Mouse (Mus musculus) CH12.LX (cell line): Measurements from ENCODE around the gene Tle1. TPM values are rescaled to one million over a fixed set of nuclear protein-coding genes. Genes with fewer than 3 reads are reported as not detected.

Source experiments
- DNase-seq: peaks from one replicate; pipeline ENCODE4 v3.0.0-alpha.2; 2013; ENCODE audit errors: extremely low read depth
- H3K27ac ChIP-seq: 2 replicates; pipeline ENCODE4 v1.5.1; 2012; ENCODE audit warnings: low read depth, mild to moderate bottlenecking, control low read depth, moderate library complexity; ENCODE audit not compliant: insufficient read depth
- H3K27me3 ChIP-seq: replicated peaks from 2 replicates; pipeline ENCODE3; 2012; ENCODE audit warnings: inconsistent platforms
- H3K36me3 ChIP-seq, 2 experiments: replicated peaks in 1 of 2; 2 replicates each; pipeline versions ENCODE3 to v1.6.1; 2012; ENCODE audit warnings: inconsistent platforms in 1 of 2, low read length in 1 of 2, mild to moderate bottlenecking in 1 of 2, mixed read lengths in 1 of 2, moderate library complexity in 1 of 2; ENCODE audit not compliant: control insufficient read depth in 1 of 2, insufficient read depth in 1 of 2
- H3K4me1 ChIP-seq, 2 experiments: 2 replicates each; pipeline ENCODE4 v1.6.1; 2012; ENCODE audit warnings: inconsistent platforms in 1 of 2, moderate library complexity in 1 of 2; ENCODE audit not compliant: insufficient read depth in 2 of 2, control insufficient read depth in 1 of 2
- H3K4me2 ChIP-seq: 2 replicates; pipeline ENCODE4 v1.6.1; 2012; ENCODE audit warnings: low read depth, mild to moderate bottlenecking, control low read depth; ENCODE audit not compliant: poor library complexity, insufficient read depth, severe bottlenecking
- H3K4me3 ChIP-seq, 3 experiments: fragments of 150-350 bp in 1 of 3; sonication (generic) in 1 of 3; replicated peaks in 1 of 3; 2 replicates each; pipeline versions ENCODE3 to v1.5.1; 2011 to 2012; ENCODE audit warnings: low read depth in 2 of 3, low read length in 2 of 3, mild to moderate bottlenecking in 2 of 3, moderate library complexity in 2 of 3, control low read depth in 1 of 3, improper control_type of control experiment in 1 of 3, inconsistent platforms in 1 of 3, mixed read lengths in 1 of 3; ENCODE audit not compliant: poor library complexity in 1 of 3
- H3K79me2 ChIP-seq: replicated peaks from 2 replicates; pipeline ENCODE4 v1.6.1; 2012; ENCODE audit warnings: mild to moderate bottlenecking, moderate library complexity; ENCODE audit not compliant: control insufficient read depth, poor library complexity, insufficient read depth, severe bottlenecking; ENCODE audit errors: extremely low read depth
- H3K9ac ChIP-seq: 2 replicates; pipeline ENCODE4 v1.6.1; 2012; ENCODE audit warnings: low read depth, mild to moderate bottlenecking, control low read depth, moderate library complexity; ENCODE audit not compliant: insufficient read depth
- H3K9me3 ChIP-seq: replicated peaks from 2 replicates; pipeline ENCODE3; 2012; ENCODE audit warnings: low read length, inconsistent platforms, mixed read lengths
- CHD2 ChIP-seq: IDR thresholded peaks from 2 replicates; pipeline ENCODE4 v1.6.1; 2011; ENCODE audit warnings: low read length, improper control_type of control experiment
- CTCF ChIP-seq, 2 experiments: IDR thresholded peaks in 1 of 2; conservative IDR thresholded peaks in 1 of 2; 2 replicates each; pipeline ENCODE4 v1.5.1; 2011 to 2012; ENCODE audit warnings: low read depth in 2 of 2, low read length in 2 of 2, improper control_type of control experiment in 1 of 2, inconsistent platforms in 1 of 2, mild to moderate bottlenecking in 1 of 2, moderate library complexity in 1 of 2
- EP300 ChIP-seq: IDR thresholded peaks from 2 replicates; pipeline ENCODE4 v1.6.1; 2011; ENCODE audit warnings: low read length, improper control_type of control experiment
- GABPA ChIP-seq: IDR thresholded peaks from 2 replicates; pipeline ENCODE4 v1.6.1; 2012; ENCODE audit warnings: low read depth, low read length, improper control_type of control experiment, inconsistent platforms; ENCODE audit not compliant: insufficient replicate concordance
- IRF4 ChIP-seq: IDR thresholded peaks from 2 replicates; pipeline ENCODE4 v1.6.1; 2014; ENCODE audit warnings: low read depth, mild to moderate bottlenecking, inconsistent platforms, low read length, improper control_type of control experiment
- KAT2A ChIP-seq: IDR thresholded peaks from 2 replicates; pipeline ENCODE4 v1.6.1; 2012; ENCODE audit warnings: low read length, improper control_type of control experiment, inconsistent platforms; ENCODE audit not compliant: insufficient replicate concordance
- MAFK ChIP-seq: IDR thresholded peaks from 2 replicates; pipeline ENCODE4 v1.6.1; 2011; ENCODE audit warnings: low read length, improper control_type of control experiment; ENCODE audit not compliant: insufficient replicate concordance
- MAX ChIP-seq: IDR thresholded peaks from 2 replicates; pipeline ENCODE4 v1.6.1; 2011; ENCODE audit warnings: low read length, improper control_type of control experiment
- MXI1 ChIP-seq: IDR thresholded peaks from 2 replicates; pipeline ENCODE4 v1.6.1; 2011; ENCODE audit warnings: mild to moderate bottlenecking, low read depth, low read length, improper control_type of control experiment
- NELFE ChIP-seq: IDR thresholded peaks from 2 replicates; pipeline ENCODE4 v1.6.1; 2011; ENCODE audit warnings: low read depth, low read length, improper control_type of control experiment
- POLR2AphosphoS2 ChIP-seq: IDR thresholded peaks from 2 replicates; pipeline ENCODE4 v1.6.1; 2011; ENCODE audit warnings: low read depth, low read length, improper control_type of control experiment
- RAD21 ChIP-seq: IDR thresholded peaks from 2 replicates; pipeline ENCODE4 v1.6.1; 2011; ENCODE audit warnings: low read depth, mild to moderate bottlenecking, low read length, improper control_type of control experiment, moderate library complexity
- RCOR1 ChIP-seq: conservative IDR thresholded peaks from 2 replicates; pipeline ENCODE4 v1.6.1; 2012; ENCODE audit warnings: low read depth, mild to moderate bottlenecking, inconsistent platforms, low read length, improper control_type of control experiment
- SIN3A ChIP-seq: IDR thresholded peaks from 2 replicates; pipeline ENCODE4 v1.6.1; 2012; ENCODE audit warnings: low read length, improper control_type of control experiment, inconsistent platforms
- SMC3 ChIP-seq: IDR thresholded peaks from 2 replicates; pipeline ENCODE4 v1.6.1; 2011; ENCODE audit warnings: low read depth, low read length, improper control_type of control experiment
- UBTF ChIP-seq: IDR thresholded peaks from 2 replicates; pipeline ENCODE4 v1.6.1; 2012; ENCODE audit warnings: low read depth, mild to moderate bottlenecking, inconsistent platforms, low read length, improper control_type of control experiment, moderate library complexity
- USF1 ChIP-seq: IDR thresholded peaks from 2 replicates; pipeline ENCODE4 v1.6.1; 2014; ENCODE audit warnings: low read depth, mild to moderate bottlenecking, inconsistent platforms, low read length, improper control_type of control experiment
- USF2 ChIP-seq: conservative IDR thresholded peaks from 2 replicates; pipeline ENCODE4 v1.6.1; 2011; ENCODE audit warnings: low read depth, low read length, improper control_type of control experiment
- ZC3H11A ChIP-seq: IDR thresholded peaks from 2 replicates; pipeline ENCODE4 v1.6.1; 2012; ENCODE audit warnings: low read depth, mild to moderate bottlenecking, inconsistent platforms, low read length, improper control_type of control experiment
- ZNF384 ChIP-seq: IDR thresholded peaks from 2 replicates; pipeline ENCODE4 v1.6.1; 2012; ENCODE audit warnings: low read depth, low read length, improper control_type of control experiment, inconsistent platforms
- dilution Hi-C: fragments of 300-500 bp; cut with MboI; formaldehyde crosslinking; loops from 2 replicates; pipeline ENCODE4 v1.14.3; 2020; ENCODE audit warnings: low sequenced_read_pairs; ENCODE audit not compliant: extremely low pct_unique_long_range_greater_than_20kb, extremely low pct_ligation_motif_present
- in situ Hi-C: fragments of 300-500 bp; cut with MboI; formaldehyde crosslinking; loops from 3 replicates; pipeline ENCODE4 v1.14.3; 2019; ENCODE audit warnings: low sequenced_read_pairs, low pct_ligation_motif_present, low pct_unique_long_range_greater_than_20kb, mixed read lengths
- polyA plus RNA-seq: library from polyadenylated mRNA; unstranded; fragments of >175 nt; gene quantifications from 2 replicates; pipeline ENCODE4 v1.2.1, GENCODE M21; 2012; ENCODE audit warnings: low read depth; ENCODE audit not compliant: insufficient read length
- total RNA-seq, 2 experiments: library from RNA; depleted of rRNA; stranded (reverse); fragments of 300-350 nt in 1 of 2; fragments of >200 nt in 1 of 2; gene quantifications; 2 replicates each; pipeline ENCODE4 v1.2.3; 2012 to 2014

Gene Tle1
- total and polyA plus RNA-seq, 3 experiments: not detected

DNA sequence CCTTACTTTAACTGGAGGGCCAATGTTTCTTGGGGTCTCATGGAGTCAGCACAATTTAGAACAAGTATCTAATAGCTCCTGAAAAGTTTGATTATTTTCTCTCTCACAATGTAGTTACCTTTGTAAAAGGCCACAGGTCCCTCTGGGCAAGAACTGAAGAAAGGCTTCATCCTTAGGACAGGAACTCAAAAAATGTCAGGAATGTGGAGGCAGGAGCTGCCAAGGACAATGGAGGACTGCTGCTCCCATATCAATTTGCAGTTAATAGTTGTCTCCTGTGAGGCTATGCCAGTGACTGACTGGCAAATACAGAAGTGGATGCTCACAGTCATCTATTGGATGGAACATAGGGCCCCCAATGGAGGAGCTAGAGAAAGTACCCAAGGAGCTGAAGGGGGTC, 96.5 kb downstream of the Tle1 start:
- H3K4me3 ChIP-seq: no peak overlapping the region
- dilution Hi-C loops: no loop called here

DNA sequence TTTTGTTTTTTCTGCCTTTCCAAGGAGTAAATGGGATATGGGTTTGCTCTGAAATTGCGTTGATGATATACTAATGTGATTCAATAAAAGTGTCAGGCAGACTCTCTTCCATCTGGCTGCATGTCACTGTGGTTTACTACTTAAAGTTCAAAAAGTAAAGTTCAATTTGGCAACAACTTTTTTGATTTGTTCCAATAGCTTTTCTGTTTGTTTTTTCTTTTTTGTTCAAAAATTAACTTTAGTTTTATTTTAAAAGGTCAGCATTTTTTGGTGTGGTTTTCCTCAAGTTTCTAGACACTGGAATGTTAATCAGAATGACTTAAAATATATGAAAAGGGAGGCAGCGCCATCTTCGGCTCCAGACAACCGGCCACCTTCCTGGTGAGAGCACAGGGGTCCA, 112.9 kb downstream of the Tle1 start:
- Histone ChIP-seq H3K27ac (no peak overlapping the region), H3K36me3 (no peaks in the 10 kb centered on the region), H3K79me2 (no peaks in the 10 kb centered on the region), H3K4me2 (no peak overlapping the region), H3K9ac (no peak overlapping the region), H3K4me3 (no peak overlapping the region), H3K9me3 (peaks cover 18% of the 10 kb centered on the region), H3K27me3 (no peaks in the 10 kb centered on the region), H3K4me1 (no peaks in the 10 kb centered on the region)
- TF ChIP-seq USF2: no peak
- no peak for DNase-seq
- dilution Hi-C loops (no loop called here), in situ Hi-C loops (no loop called here)

More for the DNA sequence above, 96.5 kb downstream of the Tle1 start:
- H3K4me1 ChIP-seq: no peaks in the 10 kb centered on the region
- no peaks in the 10 kb centered on the region for H3K36me3 ChIP-seq
- DNase-seq: no peak
- H3K79me2 ChIP-seq: no peaks in the 10 kb centered on the region
- no peak overlapping the region for H3K4me2 ChIP-seq
- TF ChIP-seq MAFK (no peak), NELFE (no peak)
- H3K27ac ChIP-seq: no peak overlapping the region
- H3K27me3 ChIP-seq: no peaks in the 10 kb centered on the region
- peaks cover 55% of the 10 kb centered on the region for H3K9me3 ChIP-seq
- in situ Hi-C loops: no loop called here
- H3K9ac ChIP-seq: no peak overlapping the region

DNA sequence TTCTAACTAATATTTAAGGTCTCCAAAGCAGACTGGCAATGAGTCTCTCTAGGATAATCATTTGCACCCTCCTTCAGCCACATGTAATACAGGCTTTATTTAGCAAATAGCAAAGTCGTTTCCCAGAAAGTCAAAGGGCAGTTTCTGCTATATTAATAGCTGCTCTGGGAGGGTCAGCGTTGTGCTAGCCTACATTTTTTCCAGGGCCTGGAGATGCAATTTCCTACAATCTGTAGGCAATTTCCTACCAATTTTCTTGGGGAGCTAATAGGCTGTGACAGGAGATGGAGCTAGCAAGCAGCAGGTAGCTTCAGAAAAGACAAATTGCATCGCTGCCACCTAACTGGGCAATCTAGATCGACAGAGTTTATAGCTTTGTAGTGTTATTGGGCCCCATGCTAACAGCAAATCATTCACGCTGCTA, 131.6 kb downstream of the Tle1 start:
- no peak overlapping the region for H3K4me3 ChIP-seq
- no peaks in the 10 kb centered on the region for H3K79me2 ChIP-seq
- H3K9me3 ChIP-seq: peaks cover 32% of the 10 kb centered on the region
- no peaks in the 10 kb centered on the region for H3K4me1 ChIP-seq
- no peak for DNase-seq
- no peak for TF ChIP-seq CTCF (conservative IDR thresholded peaks at IDR 0.05 in 1 of 2, IDR thresholded peaks at IDR 0.05 in 1 of 2; ENCODE audit: low read depth in 2 of 2, low read length in 2 of 2)
- no peak for TF ChIP-seq RCOR1
- no peak for TF ChIP-seq ZC3H11A
- no peak for TF ChIP-seq RAD21
- no peak for TF ChIP-seq GABPA
- no peak for TF ChIP-seq USF1
- no peak for TF ChIP-seq EP300
- TF ChIP-seq MAX: no peak
- TF ChIP-seq IRF4: no peak
- no peak for TF ChIP-seq USF2
- TF ChIP-seq CHD2: no peak
- TF ChIP-seq POLR2AphosphoS2: no peak
- TF ChIP-seq SMC3: no peak
- TF ChIP-seq KAT2A: no peak
- no peak for TF ChIP-seq MXI1
- no peak for TF ChIP-seq ZNF384
- no peak for TF ChIP-seq UBTF
- no peak for TF ChIP-seq MAFK
- no peak for TF ChIP-seq NELFE
- no peak for TF ChIP-seq SIN3A
- H3K27me3 ChIP-seq: no peaks in the 10 kb centered on the region
- in situ Hi-C loops: no loop called here
- no peak overlapping the region for H3K4me2 ChIP-seq
- H3K36me3 ChIP-seq: no peaks in the 10 kb centered on the region
- dilution Hi-C loops: no loop called here
- H3K27ac ChIP-seq: no peak overlapping the region
- H3K9ac ChIP-seq: no peak overlapping the region
